Mouse (Mus musculus) retina, postnatal 7 days (tissue): ENCODE results near the gene Calcrl.
"Not testable (repeated sequence)": the region's sequence is repeated elsewhere in the genome, so short reads cannot be mapped to it uniquely, and the experiment has no call there.

Experiments
- DNase-seq: peaks from one replicate; pipeline ENCODE4 v3.0.0-alpha.2; 2012; ENCODE audit warnings: low read depth, low spot score

The Calcrl gene

DNA sequence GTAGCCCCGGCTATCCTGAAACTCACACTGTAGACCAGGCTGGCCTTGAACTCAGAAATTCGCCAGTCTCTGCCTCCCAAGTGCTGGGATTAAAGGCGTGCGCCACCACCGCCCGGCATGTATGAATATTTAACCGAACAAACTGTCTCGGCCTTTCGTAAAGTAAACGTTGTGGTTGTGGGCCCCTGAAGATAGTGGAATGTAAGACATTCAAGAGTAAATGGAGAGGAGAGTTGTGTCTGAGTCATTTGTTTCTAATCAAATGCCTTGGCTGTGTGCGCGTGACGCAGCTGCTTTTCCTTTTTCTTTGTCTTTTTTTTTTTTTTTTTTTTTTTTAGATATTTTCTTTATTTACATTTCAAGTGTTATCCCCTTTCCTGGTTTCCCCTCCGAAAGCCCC lies 36.7 kb downstream of the Calcrl start:
- not testable (repeated sequence) for DNase-seq

DNA sequence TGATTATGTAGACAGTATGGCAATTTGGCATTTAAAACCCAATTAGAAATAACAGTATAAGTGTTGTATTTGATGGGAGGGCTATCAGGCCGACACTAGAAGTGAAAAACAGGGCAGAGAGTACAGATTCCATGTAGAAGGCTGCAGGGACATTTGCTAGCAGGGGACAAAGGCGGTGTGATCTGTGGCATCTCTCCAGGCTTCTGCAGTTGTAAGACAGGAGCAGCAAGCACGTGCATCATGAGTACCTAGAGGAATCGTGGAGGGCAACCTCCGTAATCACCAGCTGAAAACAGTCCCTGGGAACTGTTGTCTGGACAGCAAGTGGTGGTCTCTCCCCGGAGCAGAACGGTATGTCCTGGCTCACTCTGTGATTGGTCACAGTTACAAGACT lies 37.2 kb downstream of the Calcrl start:
- no peak for DNase-seq

DNA sequence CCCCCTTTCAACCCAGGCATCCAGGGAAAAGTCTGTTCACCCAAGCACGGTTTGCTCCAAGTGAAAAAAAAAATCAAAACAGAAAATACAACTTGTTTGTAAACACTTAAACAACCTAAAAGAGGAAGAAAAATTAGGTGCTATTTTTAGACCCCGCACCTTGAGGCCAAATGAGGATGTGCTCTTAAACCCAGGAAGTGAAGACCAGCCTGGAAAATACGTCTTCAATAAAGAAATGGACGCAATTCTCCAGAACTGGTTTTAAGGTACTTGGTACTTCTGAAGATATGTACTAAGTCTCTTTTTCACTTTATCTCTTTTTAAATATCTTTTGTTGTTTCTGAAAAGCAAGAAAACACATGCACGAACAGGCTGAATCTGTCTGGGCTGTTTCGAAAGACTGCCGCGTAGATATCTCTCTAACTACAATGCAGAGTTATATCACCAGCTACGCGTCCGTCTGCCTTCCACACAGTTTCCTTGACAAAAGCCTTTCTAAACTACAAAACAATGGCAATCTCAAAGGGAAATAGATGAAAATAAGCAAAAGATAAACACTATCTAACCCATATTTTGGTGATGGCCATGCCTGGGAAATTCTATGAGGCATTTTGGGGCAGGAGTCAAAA lies 37.7 kb downstream of the Calcrl start:
- DNase-seq = no peak

DNA sequence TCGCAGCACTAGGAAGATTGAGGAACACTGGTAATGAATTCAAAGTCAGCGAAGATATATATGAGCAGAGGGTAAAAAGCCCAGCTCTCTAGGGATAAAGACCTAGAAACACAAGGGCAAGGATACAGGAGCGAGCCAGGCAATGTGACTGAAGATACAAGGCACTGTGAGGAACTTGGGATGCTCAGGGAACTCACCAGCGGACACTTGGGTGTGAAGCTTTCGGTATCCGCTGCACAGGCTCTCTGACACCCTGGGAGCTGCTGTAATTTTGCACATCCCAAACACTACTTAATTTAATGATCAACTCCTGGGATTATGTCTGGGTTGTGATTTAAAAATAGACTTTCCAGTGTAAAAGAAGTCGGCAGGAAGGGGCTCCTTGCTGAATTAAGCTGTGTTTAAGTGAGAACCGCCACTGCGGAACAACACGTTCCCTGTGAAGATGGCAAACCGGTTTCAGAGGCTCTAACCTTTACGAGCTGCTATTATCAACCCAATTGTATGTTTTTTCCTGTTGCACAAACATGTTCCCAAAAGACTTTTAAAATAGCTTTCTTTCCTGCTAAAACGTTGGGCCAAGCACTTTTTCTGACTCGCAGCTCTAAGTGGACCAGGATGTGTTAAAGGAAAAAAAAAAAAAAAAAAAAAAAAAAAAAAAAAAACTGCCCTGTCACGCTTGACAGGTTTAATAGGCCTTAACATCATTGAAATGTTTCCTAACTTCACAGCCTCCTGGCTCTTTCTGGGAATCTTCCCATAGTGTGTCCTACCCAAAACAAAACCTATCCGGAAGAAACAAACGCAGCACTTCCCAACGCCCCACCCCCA lies 38.4 kb downstream of the Calcrl start:
- no peak for DNase-seq

DNA sequence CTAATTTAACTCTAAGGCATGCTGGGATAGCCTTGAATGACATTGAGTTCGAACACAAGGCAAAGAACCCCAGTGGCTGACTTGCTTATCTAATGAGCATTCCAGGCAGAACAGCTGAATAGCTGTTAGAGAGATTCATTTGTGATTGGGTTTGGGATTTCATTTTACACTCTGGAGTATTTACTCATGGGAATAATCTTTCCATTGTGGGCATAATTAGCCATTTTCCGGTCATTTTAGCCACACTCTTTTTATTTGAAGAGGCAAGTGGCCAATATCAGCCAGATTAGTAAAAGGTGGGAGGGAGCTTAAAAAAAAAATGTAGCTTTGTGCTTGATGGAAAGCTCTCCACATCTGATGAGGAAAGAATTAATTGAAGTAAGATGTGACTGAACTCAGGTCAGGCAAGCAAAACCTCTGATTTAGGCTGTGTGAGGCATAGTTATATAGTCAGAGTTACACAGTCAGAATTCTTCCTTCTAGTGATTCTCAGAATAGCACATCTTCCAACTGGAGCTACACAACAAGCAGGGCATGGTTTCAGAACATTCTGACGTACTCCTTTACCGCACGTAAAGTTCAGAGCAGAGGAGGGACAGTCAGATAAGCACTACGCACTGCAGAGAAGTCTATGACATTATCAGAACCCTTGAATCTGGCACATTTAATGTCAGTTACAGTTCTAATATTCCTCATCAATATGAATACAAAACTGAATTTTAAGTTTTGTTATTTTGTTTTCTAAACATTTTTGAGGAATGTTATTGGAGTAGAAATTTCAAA lies 40.1 kb downstream of the Calcrl start:
- no peak for DNase-seq

GRCm38 (mm10) chr2:84383828-84384227 lies 41.4 kb downstream of the Calcrl start:
- DNase-seq = no peak

DNA sequence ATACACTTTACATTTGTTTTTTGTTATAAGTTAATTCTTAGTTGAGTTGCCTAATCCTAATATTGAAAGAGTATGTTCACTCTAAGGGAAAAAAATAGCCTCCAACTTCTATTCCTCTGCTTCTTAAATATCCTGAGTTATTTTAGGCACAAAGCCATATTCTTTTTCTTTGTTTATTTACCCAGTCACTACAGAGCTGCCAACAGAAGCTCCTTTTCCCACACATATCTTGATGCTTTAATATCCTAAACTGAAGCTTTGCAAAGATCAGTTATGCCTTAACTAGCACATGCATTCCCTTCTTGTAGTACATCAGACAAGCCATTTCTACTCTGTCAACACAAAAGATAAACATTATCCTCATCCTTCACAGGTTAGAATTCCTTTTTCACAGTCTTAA lies 42.7 kb downstream of the Calcrl start:
- no peak for DNase-seq

DNA sequence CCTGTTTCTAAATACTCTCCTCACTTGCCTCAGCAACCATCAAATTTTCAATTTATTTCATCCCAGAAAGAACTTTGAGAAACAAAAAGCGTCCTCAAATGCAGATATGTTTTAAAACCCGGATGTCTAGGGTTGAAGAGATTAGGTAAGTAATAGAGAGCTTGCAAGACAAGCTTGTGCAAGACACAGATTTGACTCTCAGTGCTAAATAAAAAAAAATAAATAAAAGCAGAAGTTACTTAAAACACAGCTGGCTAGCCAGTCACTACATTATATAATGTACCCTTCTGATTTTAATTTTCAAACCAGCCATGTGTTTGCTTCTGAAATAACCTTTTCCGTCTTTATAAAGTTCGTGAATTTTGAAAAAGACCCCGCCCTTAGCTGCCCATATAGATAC lies 43.2 kb downstream of the Calcrl start:
- DNase-seq = no peak

DNA sequence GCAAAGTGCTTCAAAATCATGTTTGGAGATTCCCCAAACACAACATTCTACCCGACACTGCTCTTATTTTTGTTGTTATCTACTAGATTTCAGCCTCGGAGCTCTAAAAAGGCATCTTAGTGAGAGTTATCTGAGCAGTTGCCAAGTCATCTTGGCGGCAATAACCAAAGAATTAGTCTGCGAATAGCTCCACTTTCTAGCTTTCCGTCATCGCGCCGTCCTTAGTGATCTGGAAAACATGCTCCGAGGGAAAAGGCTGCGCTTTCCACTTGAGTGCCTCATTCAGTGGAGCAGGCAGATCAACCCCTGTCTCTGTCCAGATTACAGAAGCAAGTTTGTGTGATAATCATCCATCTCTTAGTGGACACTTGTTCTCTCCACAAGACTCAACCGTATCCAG lies 44.4 kb downstream of the Calcrl start:
- DNase-seq = peak; percentile 17

- no peak for DNase-seq
Observed at GRCm38 (mm10) chr2:84378678-84379077, 46.5 kb downstream of the Calcrl start.

GRCm38 (mm10) chr2:84369256-84369655 lies 56.0 kb downstream of the Calcrl start:
- no peak for DNase-seq

DNA sequence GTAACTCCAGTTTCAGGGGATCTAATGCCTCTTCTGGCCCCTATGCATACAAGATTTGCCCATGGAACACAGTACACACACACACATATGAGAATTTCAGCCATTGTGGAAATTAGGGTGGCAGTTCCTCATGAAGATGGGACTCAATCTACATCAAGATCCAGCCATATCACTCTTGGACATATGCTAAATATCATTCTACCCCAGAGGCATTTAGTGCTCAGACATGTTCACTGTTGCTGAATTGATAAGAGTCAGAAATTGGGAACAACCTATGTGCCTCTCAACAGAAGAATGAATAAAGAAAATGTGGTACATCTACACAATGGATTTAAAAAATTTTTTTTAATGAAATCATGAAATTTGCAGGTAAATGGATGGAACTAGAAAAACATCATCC lies 58.5 kb downstream of the Calcrl start:
- DNase-seq = no peak

- no peak for DNase-seq
Observed at GRCm38 (mm10) chr2:84365266-84365665, 59.9 kb downstream of the Calcrl start.

- DNase-seq = no peak
Observed at GRCm38 (mm10) chr2:84362779-84363719, 62.2 kb downstream of the Calcrl start.

DNA sequence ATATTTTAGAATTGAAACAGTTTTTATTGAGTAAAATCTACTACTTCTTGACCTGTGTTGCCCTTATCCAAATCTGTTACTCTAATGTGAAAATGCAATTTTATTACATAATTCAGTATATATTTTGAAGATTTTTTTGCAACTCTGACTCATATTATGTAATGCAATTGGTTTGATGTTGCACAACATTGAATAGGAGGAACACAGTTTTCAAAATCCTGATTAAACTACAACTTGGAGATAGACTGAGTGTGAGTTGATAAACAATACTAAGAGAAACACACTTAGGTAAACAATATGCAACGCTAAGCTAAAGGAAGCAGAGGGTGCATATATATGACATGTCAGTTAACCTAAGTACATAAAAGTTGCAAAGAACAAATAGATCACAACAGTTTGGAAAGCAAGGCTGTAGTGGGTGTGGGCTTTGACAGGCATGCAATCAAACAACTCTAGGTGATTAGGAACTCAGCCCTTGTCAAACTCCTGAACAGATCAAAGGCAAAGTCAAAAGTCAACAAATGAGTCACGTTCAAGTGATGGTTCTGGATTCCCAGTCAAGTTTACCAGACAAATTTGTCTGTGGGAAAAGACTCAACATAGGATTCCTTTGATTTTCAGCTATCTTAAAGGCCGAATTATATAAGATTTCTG lies 66.4 kb downstream of the Calcrl start:
- DNase-seq = no peak

- no peak for DNase-seq
Observed at GRCm38 (mm10) chr2:84355281-84355680, 69.9 kb downstream of the Calcrl start.

DNA sequence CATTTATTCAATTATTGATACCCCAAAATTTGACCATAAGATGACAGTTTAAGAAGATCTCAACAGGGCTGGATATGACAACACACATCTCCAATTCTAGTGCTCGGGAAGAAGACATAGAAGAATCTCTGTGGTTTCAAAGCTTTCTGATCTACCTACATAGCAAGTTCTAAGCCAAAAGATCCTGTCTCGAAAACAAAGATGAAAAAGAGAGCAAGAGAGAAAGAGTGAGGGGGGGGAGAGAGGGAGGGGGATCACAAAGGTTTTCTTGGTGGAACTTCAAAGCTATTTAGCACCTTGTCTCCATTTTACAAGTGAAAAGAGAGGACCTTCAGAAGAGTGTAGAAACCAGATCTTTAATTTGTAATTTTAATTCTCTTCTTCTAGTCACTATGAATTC lies 77.8 kb downstream of the Calcrl start:
- DNase-seq = no peak

DNA sequence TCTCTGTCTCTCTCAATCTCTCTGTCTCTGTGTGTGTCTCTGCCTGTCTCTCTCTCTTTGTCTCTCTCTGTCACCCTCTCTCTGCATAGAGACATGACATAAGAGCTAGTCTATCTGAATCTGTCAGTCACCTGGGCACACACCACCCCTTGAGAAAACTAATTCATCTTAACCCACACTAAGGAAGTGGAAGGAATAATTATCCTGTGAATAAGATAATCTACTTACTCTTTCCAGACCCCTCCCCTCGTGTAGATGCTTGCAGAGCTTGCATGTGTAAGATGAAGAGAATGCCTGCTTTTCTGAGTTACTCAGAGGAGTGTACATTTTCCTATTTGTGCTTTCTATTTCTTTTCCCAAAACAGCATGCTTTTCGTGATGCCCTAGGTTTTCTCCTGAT lies 81.5 kb downstream of the Calcrl start:
- DNase-seq = no peak

GRCm38 (mm10) chr2:84337774-84338450 lies 87.3 kb downstream of the Calcrl start:
- DNase-seq = no peak

- no peak for DNase-seq
Observed at GRCm38 (mm10) chr2:84336331-84336730, 88.9 kb downstream of the Calcrl start.
